Mouse (Mus musculus): ENCODE measurements at regions not wholly inside any gene's neighbourhood (a gene's known extent, or its start where the extent isn't known, plus 50 kb on each side); places are given as distances from the start of the nearest gene placed in this dataset.

DNA sequence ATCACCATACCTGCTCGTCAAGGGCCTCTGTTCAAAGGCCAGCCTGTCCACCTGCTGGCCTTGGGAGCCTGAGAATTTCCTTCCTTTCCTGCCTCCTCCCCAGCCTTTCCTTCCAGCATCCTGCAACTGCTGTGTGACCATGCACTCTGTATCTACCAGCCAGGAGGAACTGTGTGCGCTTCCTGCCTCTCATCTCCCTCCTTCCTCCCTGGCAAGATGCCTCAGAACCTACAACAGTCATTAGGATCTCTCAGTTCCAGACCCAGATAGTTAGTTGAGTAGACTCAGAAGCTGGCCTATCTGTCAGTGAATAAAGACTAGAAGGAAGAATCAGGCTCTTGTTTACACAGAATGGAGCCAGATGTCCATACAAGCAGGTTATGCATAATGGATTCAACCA, 183.8 kb upstream of the Ntf3 start:
- no peaks in the 10 kb centered on the region for H3K9me3 ChIP-seq (ENCODE audit: control insufficient read depth, low read length)
- TF ChIP-seq CTCF (IDR thresholded peaks at IDR 0.05; ENCODE audit: low read depth): no peak
- TF ChIP-seq EP300 (optimal IDR thresholded peaks at IDR 0.05): no peak
- no peaks in the 10 kb centered on the region for H3K27me3 ChIP-seq (ENCODE audit: control insufficient read depth, insufficient read depth, low read length)
- no peak overlapping the region for H3K4me3 ChIP-seq (ENCODE audit: low read depth, low read length)
- no peak overlapping the region for H3K4me2 ChIP-seq (replicated peaks; ENCODE audit: low read depth)
- H3K9ac ChIP-seq (ENCODE audit: low read length): no peak overlapping the region
- H3K36me3 ChIP-seq (ENCODE audit: control insufficient read depth, insufficient read depth, low read length): no peaks in the 10 kb centered on the region
- no peak overlapping the region for H3K27ac ChIP-seq (replicated peaks)
- no peaks in the 10 kb centered on the region for H3K4me1 ChIP-seq (replicated peaks; ENCODE audit: control insufficient read depth, insufficient read depth)
- 68% methylated on average over 2 of the region's 2 CpGs for WGBS
- ATAC-seq (ENCODE audit: low FRiP score, low TSS enrichment): no peak
- no peak for DNase-seq (ENCODE audit: low spot score)

GRCm38 (mm10) chr6:126349905-126350304, 183.2 kb upstream of the Ntf3 start:
- Histone ChIP-seq H3K9me3 (ENCODE audit: control insufficient read depth, low read length) (no peaks in the 10 kb centered on the region), H3K27ac (replicated peaks) (no peak overlapping the region), H3K27me3 (ENCODE audit: control insufficient read depth, insufficient read depth, low read length) (no peaks in the 10 kb centered on the region), H3K4me1 (replicated peaks; ENCODE audit: control insufficient read depth, insufficient read depth) (no peaks in the 10 kb centered on the region), H3K4me2 (replicated peaks; ENCODE audit: low read depth) (no peak overlapping the region), H3K4me3 (ENCODE audit: low read depth, low read length) (no peak overlapping the region), H3K9ac (ENCODE audit: low read length) (no peak overlapping the region), H3K36me3 (ENCODE audit: control insufficient read depth, insufficient read depth, low read length) (no peaks in the 10 kb centered on the region)
- DNase-seq (ENCODE audit: low spot score): no peak
- WGBS: 59% methylated on average over 2 of the region's 2 CpGs
- no peak for TF ChIP-seq EP300 (optimal IDR thresholded peaks at IDR 0.05)
- TF ChIP-seq CTCF (IDR thresholded peaks at IDR 0.05; ENCODE audit: low read depth): no peak
- no peak for ATAC-seq (ENCODE audit: low FRiP score, low TSS enrichment)

DNA sequence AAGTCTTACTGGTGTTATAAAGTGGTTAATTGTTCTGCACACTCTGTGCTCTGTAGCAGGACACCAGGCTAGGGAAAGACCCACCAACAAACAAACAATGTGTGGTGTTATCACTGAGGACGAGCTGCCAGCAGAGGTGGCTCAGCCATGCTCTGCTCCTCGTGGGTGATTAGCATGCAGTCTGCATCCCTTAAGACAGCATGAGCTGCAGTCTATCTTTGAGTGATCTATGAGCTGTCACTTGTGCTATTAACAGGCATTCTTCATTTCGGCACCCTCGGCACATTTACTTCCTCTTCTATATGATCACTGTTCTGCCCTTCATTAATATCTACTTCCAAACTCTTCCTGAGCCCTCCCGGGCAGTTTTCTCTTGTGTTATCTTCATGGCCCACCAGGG, 178.5 kb upstream of the Ntf3 start:
- Histone ChIP-seq H3K36me3 (ENCODE audit: control insufficient read depth, insufficient read depth, low read length) (no peaks in the 10 kb centered on the region), H3K27ac (replicated peaks) (no peak overlapping the region), H3K27me3 (ENCODE audit: control insufficient read depth, insufficient read depth, low read length) (no peaks in the 10 kb centered on the region), H3K4me3 (ENCODE audit: low read depth, low read length) (no peak overlapping the region), H3K9me3 (ENCODE audit: control insufficient read depth, low read length) (no peaks in the 10 kb centered on the region), H3K9ac (ENCODE audit: low read length) (no peak overlapping the region), H3K4me1 (replicated peaks; ENCODE audit: control insufficient read depth, insufficient read depth) (no peaks in the 10 kb centered on the region), H3K4me2 (replicated peaks; ENCODE audit: low read depth) (no peak overlapping the region)
- ATAC-seq (ENCODE audit: low FRiP score, low TSS enrichment) (no peak), DNase-seq (ENCODE audit: low spot score) (no peak)
- TF ChIP-seq CTCF (IDR thresholded peaks at IDR 0.05; ENCODE audit: low read depth): no peak
- TF ChIP-seq EP300 (optimal IDR thresholded peaks at IDR 0.05): no peak
- 36% methylated on average over 5 of the region's 5 CpGs for WGBS

GRCm38 (mm10) chr6:126340098-126340610, 173.4 kb upstream of the Ntf3 start:
- DNase-seq (ENCODE audit: low spot score): no peak
- Histone ChIP-seq H3K4me1 (replicated peaks; ENCODE audit: control insufficient read depth, insufficient read depth) (no peaks in the 10 kb centered on the region), H3K4me3 (ENCODE audit: low read depth, low read length) (no peak overlapping the region), H3K36me3 (ENCODE audit: control insufficient read depth, insufficient read depth, low read length) (no peaks in the 10 kb centered on the region), H3K9ac (ENCODE audit: low read length) (no peak overlapping the region), H3K9me3 (ENCODE audit: control insufficient read depth, low read length) (no peaks in the 10 kb centered on the region), H3K27ac (replicated peaks) (no peak overlapping the region), H3K27me3 (ENCODE audit: control insufficient read depth, insufficient read depth, low read length) (no peaks in the 10 kb centered on the region), H3K4me2 (replicated peaks; ENCODE audit: low read depth) (no peak overlapping the region)
- TF ChIP-seq EP300 (optimal IDR thresholded peaks at IDR 0.05) (no peak), CTCF (IDR thresholded peaks at IDR 0.05; ENCODE audit: low read depth) (no peak)
- ATAC-seq (ENCODE audit: low FRiP score, low TSS enrichment): no peak
- WGBS: 55% methylated on average over 10 of the region's 10 CpGs

GRCm38 (mm10) chr6:126337711-126338110, 171.0 kb upstream of the Ntf3 start:
- ATAC-seq (ENCODE audit: low FRiP score, low TSS enrichment) (no peak), DNase-seq (ENCODE audit: low spot score) (no peak)
- no peak for TF ChIP-seq EP300 (optimal IDR thresholded peaks at IDR 0.05)
- no peak for TF ChIP-seq CTCF (IDR thresholded peaks at IDR 0.05; ENCODE audit: low read depth)

DNA sequence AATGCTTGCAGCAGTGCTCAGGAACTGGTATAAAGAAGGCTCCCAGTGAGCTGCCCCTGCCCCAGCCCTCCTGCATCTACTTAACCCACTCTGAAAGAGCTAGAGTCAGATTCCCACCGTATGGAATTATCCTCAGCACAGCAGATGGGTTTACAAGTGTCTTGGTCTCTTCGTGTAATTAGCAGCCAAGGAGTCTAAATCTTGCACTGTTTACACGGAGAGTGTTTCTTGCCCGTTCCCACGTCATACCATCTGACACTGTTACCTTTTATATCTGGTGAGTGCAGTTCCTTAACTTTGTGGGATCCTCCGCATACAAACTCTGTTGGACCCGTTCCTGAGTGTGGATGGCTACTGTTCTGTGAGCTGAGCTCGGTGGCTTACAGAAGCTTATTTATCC, 167.5 kb upstream of the Ntf3 start:
- Histone ChIP-seq H3K27ac (replicated peaks) (no peak overlapping the region), H3K9me3 (ENCODE audit: control insufficient read depth, low read length) (no peaks in the 10 kb centered on the region), H3K4me3 (ENCODE audit: low read depth, low read length) (no peak overlapping the region), H3K9ac (ENCODE audit: low read length) (no peak overlapping the region), H3K4me1 (replicated peaks; ENCODE audit: control insufficient read depth, insufficient read depth) (no peaks in the 10 kb centered on the region), H3K4me2 (replicated peaks; ENCODE audit: low read depth) (no peak overlapping the region), H3K27me3 (ENCODE audit: control insufficient read depth, insufficient read depth, low read length) (no peaks in the 10 kb centered on the region), H3K36me3 (ENCODE audit: control insufficient read depth, insufficient read depth, low read length) (no peaks in the 10 kb centered on the region)
- TF ChIP-seq CTCF (IDR thresholded peaks at IDR 0.05; ENCODE audit: low read depth): no peak
- TF ChIP-seq EP300 (optimal IDR thresholded peaks at IDR 0.05): no peak
- DNase-seq (ENCODE audit: low spot score) (no peak), ATAC-seq (ENCODE audit: low FRiP score, low TSS enrichment) (no peak)
- WGBS: 58% methylated on average over 8 of the region's 8 CpGs

More at GRCm38 (mm10) chr6:126337711-126338110, 171.0 kb upstream of the Ntf3 start:
- H3K27me3 ChIP-seq (ENCODE audit: control insufficient read depth, insufficient read depth, low read length): no peaks in the 10 kb centered on the region
- H3K4me1 ChIP-seq (replicated peaks; ENCODE audit: control insufficient read depth, insufficient read depth): no peaks in the 10 kb centered on the region
- H3K27ac ChIP-seq (replicated peaks): no peak overlapping the region
- H3K9ac ChIP-seq (ENCODE audit: low read length): no peak overlapping the region
- no peak overlapping the region for H3K4me2 ChIP-seq (replicated peaks; ENCODE audit: low read depth)
- no peaks in the 10 kb centered on the region for H3K36me3 ChIP-seq (ENCODE audit: control insufficient read depth, insufficient read depth, low read length)
- 81% methylated on average over 8 of the region's 8 CpGs for WGBS
- H3K9me3 ChIP-seq (ENCODE audit: control insufficient read depth, low read length): no peaks in the 10 kb centered on the region
- no peak overlapping the region for H3K4me3 ChIP-seq (ENCODE audit: low read depth, low read length)
